ENCODE assay signal across 17 mouse cellular contexts in genomic region chr16:13451991-13452390, GRCm38 (mm10).
DNase-seq lines count a peak whose midpoint lies in the region; ATAC-seq lines count a peak whose summit lies in the region.
"Had no signal": no experiment of that assay in that cellular context is flagged by ENCODE, and none has a peak within 500 bp of the region (broad histone marks: within the 10 kb centered on the region; RNA-seq: fewer than 3 reads in every experiment).

No protein-coding gene starts in this region.

- peaks cover 20% of the 10 kb centered on the region for H3K27me3 ChIP-seq in forebrain, embryonic 14.5 days (replicated peaks; ENCODE audit: control insufficient read depth, insufficient read depth, low read length)
- H3K27me3 ChIP-seq in forebrain, embryonic 13.5 days = peaks cover 78% of the 10 kb centered on the region
- H3K27me3 ChIP-seq: stomach, embryonic 15.5 days had no signal

- intact Hi-C loops in left cerebral cortex, postnatal 4 days (cut with DNase I) = no loop called here
- intact Hi-C loops in left cerebral cortex, postnatal 14 days (cut with DNase I) = no loop called here

- no peaks in the 10 kb centered on the region for H3K9me3 ChIP-seq in forebrain, embryonic 14.5 days (replicated peaks; ENCODE audit: control insufficient read depth, low read length)
- H3K9me3 ChIP-seq in forebrain, embryonic 13.5 days (replicated peaks) = no peaks in the 10 kb centered on the region
- H3K9me3 ChIP-seq: heart, embryonic 10.5 days; liver, embryonic 15.5 days; stomach, embryonic 15.5 days had no signal

- peak; percentile 65 for DNase-seq in forebrain, embryonic 14.5 days (ENCODE audit: low spot score)
- peak; percentile 77 for DNase-seq in left cerebral cortex, postnatal 4 days
- DNase-seq in left cerebral cortex, postnatal 14 days (ENCODE audit: low spot score in 2 of 2) = no peak
- DNase-seq in NIH3T3 (ENCODE audit: low read depth) = peak; percentile 57
- no peak for DNase-seq in c-Kit-positive CD71-positive TER-119-positive erythroid progenitor cells, embryonic 14.5 days (ENCODE audit: low spot score)
- DNase-seq: kidney, adult 18-20 months; layer of hippocampus, adult 9-11 months; lung, postnatal 10 days; thymus, adult 2 months had no signal

- ATAC-seq in forebrain, embryonic 14.5 days = no peak
- no peak for ATAC-seq in forebrain, embryonic 13.5 days
- no peak for ATAC-seq in granulocyte monocyte progenitor cell, adult 5-6 weeks (replicated peaks; ENCODE audit: poor library complexity, severe bottlenecking)
- ATAC-seq: hindbrain, embryonic 16.5 days had no signal

- no peak overlapping the region for H3K4me3 ChIP-seq in forebrain, embryonic 14.5 days (ENCODE audit: low read depth, low read length)
- H3K4me3 ChIP-seq in forebrain, embryonic 13.5 days = no peak overlapping the region
- no peak overlapping the region for H3K4me3 ChIP-seq in brown adipose tissue, adult 24 weeks (ENCODE audit: insufficient read depth, low read depth, low read length)
- H3K4me3 ChIP-seq: erythroblast, embryonic 14.5 days; heart, embryonic 10.5 days; liver, embryonic 15.5 days; stomach, embryonic 15.5 days had no signal

- H3K27ac ChIP-seq in forebrain, embryonic 14.5 days (ENCODE audit: low read depth, low read length) = no peak overlapping the region
- no peak overlapping the region for H3K27ac ChIP-seq in forebrain, embryonic 13.5 days
- peak overlapping the region; percentile 99 for H3K27ac ChIP-seq in brown adipose tissue, adult 24 weeks (replicated peaks; ENCODE audit: low read depth, low read length)
- H3K27ac ChIP-seq: heart, embryonic 10.5 days; liver, embryonic 15.5 days; stomach, embryonic 15.5 days had no signal

- H3K9ac ChIP-seq in forebrain, embryonic 14.5 days (ENCODE audit: low read length) = no peak overlapping the region
- H3K9ac ChIP-seq in forebrain, embryonic 13.5 days = no peak overlapping the region
- H3K9ac ChIP-seq: liver, embryonic 15.5 days; stomach, embryonic 15.5 days had no signal

- peaks cover 20% of the 10 kb centered on the region; the same call in 1 of the 2 replicates for H3K4me1 ChIP-seq in forebrain, embryonic 14.5 days (ENCODE audit: control insufficient read depth, insufficient read depth, low read length)
- H3K4me1 ChIP-seq in forebrain, embryonic 13.5 days = peaks cover 64% of the 10 kb centered on the region
- H3K4me1 ChIP-seq in brown adipose tissue, adult 24 weeks (ENCODE audit: control insufficient read depth, insufficient read depth, insufficient read length, low read length) = peaks cover 11% of the 10 kb centered on the region

- WGBS in forebrain, embryonic 14.5 days = 49% methylated on average over 4 of the region's 4 CpGs
- 73% methylated on average over 4 of the region's 4 CpGs for WGBS in forebrain, embryonic 13.5 days

- no peaks in the 10 kb centered on the region for H3K36me3 ChIP-seq in forebrain, embryonic 14.5 days (ENCODE audit: control insufficient read depth, insufficient read depth, low read length)
- H3K36me3 ChIP-seq in forebrain, embryonic 13.5 days (ENCODE audit: poor library complexity, severe bottlenecking) = no peaks in the 10 kb centered on the region
- H3K36me3 ChIP-seq: heart, embryonic 10.5 days; liver, embryonic 15.5 days; stomach, embryonic 15.5 days had no signal

- H3K4me2 ChIP-seq in forebrain, embryonic 14.5 days (ENCODE audit: low read length) = no peak overlapping the region
- H3K4me2 ChIP-seq in forebrain, embryonic 13.5 days = no peak overlapping the region
- H3K4me2 ChIP-seq: liver, embryonic 15.5 days; stomach, embryonic 15.5 days had no signal

Comparison
In these comparisons a context has a peak if more than half of its experiments do, and no peak if none do; other contexts are left out.
1. DNase-seq: peak in forebrain, embryonic 14.5 days (single experiment), left cerebral cortex, postnatal 4 days (single experiment) and NIH3T3 (single experiment); none in left cerebral cortex, postnatal 14 days (0 of 2) and c-Kit-positive CD71-positive TER-119-positive erythroid progenitor cells, embryonic 14.5 days (single experiment).